Mouse (Mus musculus) left cerebral cortex, postnatal 36 days (tissue): Measurements from ENCODE around the gene Plekhg6. TPM values are rescaled to one million over a fixed set of nuclear protein-coding genes. Genes with fewer than 3 reads are reported as not detected.

Experiments used
- DNase-seq, 2 experiments: peaks; one replicate each; pipeline ENCODE4 v3.0.0; 2021 to 2022; ENCODE audit warnings: low spot score in 2 of 2, mixed read lengths in 1 of 2
- intact Hi-C: fragments of 180-260 bp; cut with DNase I; formaldehyde crosslinking; loops from one replicate; pipeline ENCODE4 v1.15.1; 2025
- total RNA-seq, 2 experiments: library from RNA; stranded (reverse); gene quantifications; 2 replicates each; pipeline ENCODE4 v1.2.3; 2021

The Plekhg6 gene
- total RNA-seq, 2 experiments from 2014 or later: 0.11 to 0.30 TPM

- DNase-seq: peak in 1 of 2 experiments; percentile 24
- intact Hi-C loops: no loop called here
These were observed 25.1 kb upstream of the Plekhg6 start for GRCm38 (mm10) chr6:125405461-125406382.

- intact Hi-C loops: no loop called here
- DNase-seq: no peak
These were observed 9.3 kb upstream of the Plekhg6 start for GRCm38 (mm10) chr6:125389853-125390252.

DNA sequence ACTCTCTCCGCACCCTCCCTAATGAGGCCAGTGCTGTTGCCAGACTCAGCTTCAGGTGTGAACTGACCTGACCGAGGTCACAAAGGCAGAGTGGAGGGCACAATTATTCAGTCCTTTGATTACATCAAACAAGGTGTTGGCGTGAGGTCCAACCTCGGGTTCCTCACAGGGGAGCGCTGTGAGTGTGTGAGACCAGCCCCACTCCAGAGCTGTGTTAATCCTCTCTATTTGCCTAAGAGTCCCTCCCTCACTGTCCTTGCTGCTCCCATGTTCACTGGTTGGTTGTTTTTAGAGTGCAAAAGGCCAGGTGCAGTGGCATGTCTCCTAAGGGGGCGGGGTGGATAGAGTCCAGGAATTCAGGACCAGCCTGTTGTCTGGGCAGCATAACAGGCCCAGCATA, 5.5 kb upstream of the Plekhg6 start:
- no peak for DNase-seq
- intact Hi-C loops: no loop called here

GRCm38 (mm10) chr6:125385066-125385974, 4.7 kb upstream of the Plekhg6 start:
- DNase-seq: no peak
- intact Hi-C loops: no loop called here

GRCm38 (mm10) chr6:125382024-125382423, 1.4 kb upstream of the Plekhg6 start:
- intact Hi-C loops: no loop called here
- no peak for DNase-seq

GRCm38 (mm10) chr6:125379781-125380180, 812 bp downstream of the Plekhg6 start:
- DNase-seq: no peak
- intact Hi-C loops: no loop called here

- intact Hi-C loops: no loop called here
- DNase-seq: no peak
These were observed 2.0 kb downstream of the Plekhg6 start for GRCm38 (mm10) chr6:125378621-125379020.

GRCm38 (mm10) chr6:125377582-125378451, 2.8 kb downstream of the Plekhg6 start:
- no peak for DNase-seq
- intact Hi-C loops: no loop called here

- intact Hi-C loops: no loop called here
- DNase-seq: no peak
These were observed 3.6 kb downstream of the Plekhg6 start for GRCm38 (mm10) chr6:125377042-125377441.

- no peak for DNase-seq
- intact Hi-C loops: loop anchor here (5.0 kb wide), 1 partner anchor 91 kb away; no protein-coding TSS in a partner anchor
These were observed 12.7 kb downstream of the Plekhg6 start for GRCm38 (mm10) chr6:125367758-125368371.

- no peak for DNase-seq
- intact Hi-C loops: loop anchor here (5.0 kb wide), 1 partner anchor 89 kb away; no protein-coding TSS in a partner anchor
These were observed 14.5 kb downstream of the Plekhg6 start for GRCm38 (mm10) chr6:125366133-125366532.

DNA sequence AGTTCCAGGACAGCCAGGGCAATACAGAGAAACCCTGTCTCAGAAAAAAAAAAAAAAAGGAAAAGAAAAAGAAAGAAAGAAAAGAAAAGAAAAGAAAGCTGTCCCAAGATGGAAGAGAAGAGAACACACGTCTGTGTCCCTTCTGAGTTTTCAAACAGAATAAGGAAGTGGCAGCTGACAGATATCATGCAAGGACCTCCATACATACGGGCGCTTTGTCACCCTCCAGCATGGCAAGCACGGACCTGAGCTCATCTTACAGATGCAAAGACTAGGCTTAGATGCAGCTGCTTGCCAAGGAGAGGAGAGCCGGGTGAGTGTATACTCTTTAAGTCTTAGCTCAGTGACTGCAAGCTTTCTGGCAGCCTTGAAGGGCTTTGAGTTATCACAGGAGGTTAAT, 15.1 kb downstream of the Plekhg6 start:
- DNase-seq: no peak
- intact Hi-C loops: loop anchor here (5.0 kb wide), 1 partner anchor 88 kb away; no protein-coding TSS in a partner anchor

GRCm38 (mm10) chr6:125364448-125364847, 16.1 kb downstream of the Plekhg6 start:
- no peak for DNase-seq
- intact Hi-C loops: loop anchor here (5.0 kb wide), 1 partner anchor 77 kb away; the partner anchor contains the start of gene Tuba3a

DNA sequence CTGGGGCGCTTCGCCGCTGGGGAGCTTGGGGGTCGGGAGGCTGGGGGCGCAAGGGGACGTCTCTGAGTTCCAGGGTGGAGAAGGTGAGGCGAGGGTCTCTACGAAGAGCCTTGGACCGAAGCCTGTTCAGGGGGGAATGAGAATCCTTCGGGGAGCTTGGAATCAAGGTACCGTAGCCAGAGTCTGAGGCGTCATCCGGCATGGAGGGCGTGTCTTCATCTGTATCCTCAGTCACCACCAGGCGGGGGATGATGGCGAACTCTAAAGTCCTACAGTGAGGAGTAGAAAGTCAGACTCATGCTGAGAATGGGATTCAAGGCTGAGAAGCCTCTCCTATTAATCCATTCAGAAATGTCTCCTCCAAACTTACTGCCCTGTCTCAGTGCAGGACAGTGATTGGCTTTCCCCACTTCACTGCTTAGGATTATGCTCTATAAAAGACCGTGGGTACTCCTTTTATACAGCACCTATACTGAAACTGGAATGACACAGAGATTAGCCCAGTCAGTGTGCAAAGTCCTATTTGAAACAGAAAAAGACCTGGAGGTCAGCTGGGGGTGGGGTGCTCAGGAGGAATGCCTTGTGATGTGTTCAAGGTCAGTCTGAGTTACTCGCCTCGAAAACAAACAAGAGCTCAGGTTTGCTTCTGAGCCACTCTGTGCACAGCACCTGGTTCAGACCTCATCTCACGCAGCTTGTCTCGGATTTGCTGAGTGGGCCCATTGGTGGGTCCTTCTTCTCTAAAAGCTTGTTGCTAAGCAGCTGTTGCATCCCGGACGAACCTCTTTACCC, 16.9 kb downstream of the Plekhg6 start:
- intact Hi-C loops: loop anchor here (5.0 kb wide), 1 partner anchor 76 kb away; the partner anchor contains the start of gene Tuba3a
- no peak for DNase-seq

- intact Hi-C loops: loop anchor here (5.0 kb wide), 1 partner anchor 76 kb away; the partner anchor contains the start of gene Tuba3a
- no peak for DNase-seq
These were observed 17.6 kb downstream of the Plekhg6 start for GRCm38 (mm10) chr6:125363021-125363420.

GRCm38 (mm10) chr6:125361467-125362291, 18.9 kb downstream of the Plekhg6 start:
- peak; percentile 40 to 50 for DNase-seq
- intact Hi-C loops: loop anchor here (5.0 kb wide), 1 partner anchor 74 kb away; the partner anchor contains the start of gene Tuba3a

DNA sequence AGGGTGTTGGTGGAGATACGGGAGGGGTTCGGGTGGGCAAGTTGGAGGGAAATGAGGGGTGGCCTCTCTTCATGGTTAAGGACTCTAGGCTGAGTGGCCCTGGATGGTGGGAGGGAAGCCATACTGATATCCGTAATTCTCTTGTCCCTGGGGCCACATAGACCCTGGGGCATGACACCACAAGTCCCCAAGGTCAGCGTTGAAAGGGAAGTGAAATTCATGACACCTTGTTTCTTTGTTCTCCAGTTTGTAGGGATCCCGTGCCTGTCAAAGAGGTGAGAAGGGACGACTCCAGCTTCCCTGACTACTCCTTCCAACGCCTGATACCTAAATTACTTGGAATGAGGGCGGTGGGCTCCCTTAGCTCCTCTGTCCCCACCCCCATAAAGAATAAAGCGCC, 19.7 kb downstream of the Plekhg6 start:
- DNase-seq: no peak
- intact Hi-C loops: loop anchor here (5.0 kb wide), 1 partner anchor 74 kb away; the partner anchor contains the start of gene Tuba3a
